Mouse (Mus musculus): ENCODE measurements around the gene Col19a1. TPM values are rescaled to one million over a fixed set of nuclear protein-coding genes. Genes with fewer than 3 reads are reported as not detected.

Col19a1 gene
- total and polyA plus RNA-seq, 2 experiments from 2014 or later = 2.4 to 2.5 TPM

DNA sequence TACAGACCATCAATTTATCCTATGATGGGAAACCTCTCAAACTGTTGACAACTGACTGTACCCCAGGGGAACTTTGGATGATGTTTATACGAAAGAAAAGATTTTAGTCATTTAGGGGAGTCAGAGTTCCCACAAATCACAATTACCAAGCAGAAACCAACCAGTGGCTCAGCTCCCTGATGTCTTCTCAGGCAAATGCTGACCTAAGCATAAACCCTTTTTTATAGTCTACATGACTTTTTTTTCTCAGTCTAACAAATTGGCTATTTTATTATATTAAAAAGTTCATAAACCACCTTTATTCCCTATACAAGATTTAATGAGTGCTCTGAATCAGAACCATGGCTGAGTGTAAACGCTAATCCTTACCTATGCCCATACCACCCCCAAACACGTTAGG is 213.6 kb downstream of the Col19a1 start:
- Histone ChIP-seq H3K9me3 (ENCODE audit: low read length) (no peaks in the 10 kb centered on the region), H3K36me3 (ENCODE audit: insufficient read depth, low read length) (no peaks in the 10 kb centered on the region), H3K27ac (ENCODE audit: low read depth, low read length) (no peak overlapping the region), H3K4me1 (ENCODE audit: insufficient read depth, low read length) (no peaks in the 10 kb centered on the region), H3K4me2 (ENCODE audit: low read depth, low read length, poor library complexity, severe bottlenecking) (no peak overlapping the region), H3K27me3 (ENCODE audit: insufficient read depth, low read length) (no peaks in the 10 kb centered on the region), H3K9ac (replicated peaks; ENCODE audit: low read length, poor library complexity, severe bottlenecking) (no peak overlapping the region), H3K4me3 (ENCODE audit: low read depth, low read length) (no peak overlapping the region)
- TF ChIP-seq CTCF (IDR thresholded peaks at IDR 0.05) = no peak
- ATAC-seq (ENCODE audit: low FRiP score) (no peak), DNase-seq (ENCODE audit: low spot score) (no peak)
- WGBS = 82% methylated on average over 3 of the region's 3 CpGs

DNA sequence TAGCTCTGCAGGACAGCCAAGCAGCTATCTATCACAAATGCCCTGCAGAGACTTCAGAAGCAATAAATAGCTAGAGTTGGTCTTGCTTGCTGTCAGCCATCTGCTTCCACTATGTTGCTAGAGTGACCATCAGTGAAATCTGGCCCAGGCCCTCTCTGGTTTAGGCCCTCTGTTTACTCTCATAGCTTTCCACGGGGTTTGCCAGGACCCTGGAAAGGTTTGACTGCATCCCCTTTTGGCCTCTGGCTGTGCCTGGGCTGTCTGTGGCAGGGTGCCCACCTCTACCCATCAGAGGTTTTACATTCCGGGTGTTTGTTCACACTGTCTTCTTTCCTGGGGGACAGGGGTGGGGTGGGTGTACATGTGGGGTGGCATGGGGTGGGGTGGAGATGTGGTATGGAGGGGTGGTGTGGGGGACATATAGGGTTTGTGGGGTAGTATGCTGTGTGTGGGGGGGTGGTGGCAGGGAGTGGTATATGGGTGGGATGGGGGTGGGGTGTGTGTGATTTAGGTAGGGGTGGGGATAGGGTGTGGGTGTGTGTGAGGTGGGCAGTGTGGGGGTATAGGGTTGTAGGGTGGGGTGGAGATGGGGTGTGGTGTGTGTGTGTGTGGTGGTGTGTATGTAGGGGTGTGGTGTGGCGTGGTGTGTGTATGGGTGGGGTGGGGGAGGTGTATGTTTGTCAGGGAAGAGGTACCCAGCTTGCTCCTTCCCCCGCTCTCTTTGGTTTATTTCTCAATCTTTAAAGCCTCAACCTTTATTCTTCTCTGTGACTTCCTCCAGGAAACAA is 214.6 kb downstream of the Col19a1 start:
- H3K27ac ChIP-seq (ENCODE audit: low read depth, low read length) = no peak overlapping the region
- 89% methylated on average over 4 of the region's 4 CpGs for WGBS
- peak; percentile 16; the same call in 1 of the 2 replicates for ATAC-seq (ENCODE audit: low FRiP score)
- H3K27me3 ChIP-seq (ENCODE audit: insufficient read depth, low read length) = no peaks in the 10 kb centered on the region
- H3K9me3 ChIP-seq (ENCODE audit: low read length) = no peaks in the 10 kb centered on the region
- no peaks in the 10 kb centered on the region for H3K36me3 ChIP-seq (ENCODE audit: insufficient read depth, low read length)
- no peaks in the 10 kb centered on the region for H3K4me1 ChIP-seq (ENCODE audit: insufficient read depth, low read length)
- H3K4me3 ChIP-seq (ENCODE audit: low read depth, low read length) = no peak overlapping the region
- no peak for TF ChIP-seq CTCF (IDR thresholded peaks at IDR 0.05)
- no peak overlapping the region for H3K9ac ChIP-seq (replicated peaks; ENCODE audit: low read length, poor library complexity, severe bottlenecking)
- no peak overlapping the region for H3K4me2 ChIP-seq (ENCODE audit: low read depth, low read length, poor library complexity, severe bottlenecking)
- no peak for DNase-seq (ENCODE audit: low spot score)

DNA sequence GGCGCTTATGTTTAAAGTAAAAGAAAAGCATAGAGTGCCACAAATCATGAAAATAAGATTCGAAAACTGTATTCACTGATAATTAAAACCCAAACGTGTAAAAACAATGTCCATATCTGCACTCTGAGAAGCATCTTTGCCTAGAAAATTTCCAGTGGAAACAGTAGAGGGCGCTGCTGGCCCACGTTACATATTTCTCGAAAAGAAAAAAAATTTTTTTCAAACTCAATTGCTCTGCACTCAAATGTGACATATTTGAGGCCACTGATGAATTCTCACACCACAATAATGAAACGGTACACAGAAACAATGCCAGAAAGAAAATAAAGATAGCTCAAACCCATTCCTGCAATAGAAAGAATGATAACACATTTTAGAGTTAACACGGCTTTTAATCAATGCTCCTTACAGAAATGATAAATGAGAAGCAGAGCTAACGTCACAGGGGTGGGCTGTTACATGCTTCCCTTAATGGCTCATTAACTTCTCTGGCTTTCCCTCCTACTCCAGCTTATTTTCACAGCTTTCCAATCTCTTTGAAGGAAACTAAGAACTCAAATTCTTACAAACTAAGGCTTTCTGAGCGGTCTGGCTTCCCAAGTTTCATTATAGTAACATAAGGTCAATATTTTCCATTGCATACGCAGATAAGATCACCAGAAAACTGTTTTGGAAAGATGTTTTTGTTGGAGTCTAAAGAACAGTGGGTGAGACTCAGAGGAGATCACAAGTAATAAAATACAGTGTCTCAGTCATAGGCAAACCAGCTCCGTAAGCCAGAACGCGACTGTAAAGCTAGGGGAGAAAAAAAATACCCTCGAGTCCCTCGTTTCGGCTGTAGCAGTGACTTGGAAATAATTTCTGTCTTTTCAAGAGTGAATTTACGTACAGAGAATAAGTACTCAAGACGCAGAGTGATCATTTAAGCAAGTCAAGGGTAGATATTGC is 219.4 kb downstream of the Col19a1 start:
- no peaks in the 10 kb centered on the region for H3K4me1 ChIP-seq (ENCODE audit: insufficient read depth, low read length)
- H3K4me3 ChIP-seq (ENCODE audit: low read depth, low read length) = no peak overlapping the region
- H3K27me3 ChIP-seq (ENCODE audit: insufficient read depth, low read length) = no peaks in the 10 kb centered on the region
- DNase-seq (ENCODE audit: low spot score) (peak; percentile 60), ATAC-seq (ENCODE audit: low FRiP score) (no peak)
- peak; percentile 83 for TF ChIP-seq CTCF (IDR thresholded peaks at IDR 0.05)
- 51% methylated on average over 19 of the region's 19 CpGs for WGBS
- H3K9ac ChIP-seq (replicated peaks; ENCODE audit: low read length, poor library complexity, severe bottlenecking) = no peak overlapping the region
- no peak overlapping the region for H3K27ac ChIP-seq (ENCODE audit: low read depth, low read length)
- H3K36me3 ChIP-seq (ENCODE audit: insufficient read depth, low read length) = no peaks in the 10 kb centered on the region
- no peaks in the 10 kb centered on the region for H3K9me3 ChIP-seq (ENCODE audit: low read length)
- H3K4me2 ChIP-seq (ENCODE audit: low read depth, low read length, poor library complexity, severe bottlenecking) = peak overlapping the region; percentile 18; the same call in 1 of the 2 replicates

DNA sequence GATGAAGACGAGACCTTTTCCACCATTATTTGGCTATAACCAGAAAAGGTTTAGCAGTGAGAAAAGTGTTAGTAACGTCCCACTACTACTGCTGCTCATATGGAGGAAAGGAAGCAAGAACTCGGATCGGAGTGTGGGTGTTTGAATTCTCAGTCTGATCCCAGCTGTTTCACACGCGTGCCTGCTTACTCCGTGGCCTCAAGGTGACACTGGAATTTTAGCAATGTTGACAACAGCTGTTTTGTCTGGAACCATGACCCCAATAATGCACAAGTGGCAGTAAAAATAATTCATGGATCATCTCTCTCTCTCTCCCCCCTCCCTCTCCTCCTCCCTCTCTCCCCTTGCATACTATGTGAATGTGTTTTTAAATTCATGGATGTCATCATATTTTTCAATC is 222.5 kb downstream of the Col19a1 start:
- no peak overlapping the region for H3K9ac ChIP-seq (replicated peaks; ENCODE audit: low read length, poor library complexity, severe bottlenecking)
- H3K36me3 ChIP-seq (ENCODE audit: insufficient read depth, low read length) = no peaks in the 10 kb centered on the region
- no peaks in the 10 kb centered on the region for H3K27me3 ChIP-seq (ENCODE audit: insufficient read depth, low read length)
- H3K4me1 ChIP-seq (ENCODE audit: insufficient read depth, low read length) = no peaks in the 10 kb centered on the region
- no peak overlapping the region for H3K27ac ChIP-seq (ENCODE audit: low read depth, low read length)
- no peak overlapping the region for H3K4me3 ChIP-seq (ENCODE audit: low read depth, low read length)
- no peaks in the 10 kb centered on the region for H3K9me3 ChIP-seq (ENCODE audit: low read length)
- DNase-seq (ENCODE audit: low spot score) (no peak), ATAC-seq (ENCODE audit: low FRiP score) (no peak)
- no peak for TF ChIP-seq CTCF (IDR thresholded peaks at IDR 0.05)
- WGBS = 86% methylated on average over 7 of the region's 7 CpGs
- no peak overlapping the region for H3K4me2 ChIP-seq (ENCODE audit: low read depth, low read length, poor library complexity, severe bottlenecking)

DNA sequence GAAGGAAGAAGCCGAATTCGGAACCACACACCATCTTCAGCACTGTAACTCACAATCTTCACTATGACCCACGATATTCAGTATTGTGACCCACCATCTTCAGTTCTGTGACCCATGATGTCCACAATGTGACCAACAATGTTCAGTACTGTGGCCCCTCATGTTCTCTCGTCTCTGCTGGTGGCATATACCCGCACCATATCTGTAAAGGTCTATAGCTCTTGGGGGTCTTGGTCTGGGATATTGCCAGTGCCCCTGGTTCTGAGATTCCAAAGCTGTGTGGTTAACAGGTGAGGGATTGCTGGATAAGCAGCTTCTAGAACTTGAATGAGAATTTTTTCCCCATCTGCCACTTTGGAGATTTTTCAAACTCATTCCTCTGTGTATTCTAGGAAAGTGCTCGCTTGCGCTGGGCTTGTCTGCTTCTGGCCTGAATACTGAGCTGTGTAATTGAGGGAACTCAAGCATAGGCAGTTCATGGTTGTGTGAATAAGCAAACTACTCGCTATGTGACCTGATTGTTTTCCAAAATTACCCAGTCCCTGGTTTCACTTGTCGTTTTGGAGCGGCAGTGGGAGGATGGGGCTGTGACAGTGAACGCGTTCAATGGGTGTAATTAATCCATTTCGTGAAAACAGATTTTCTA is 225.2 kb downstream of the Col19a1 start:
- TF ChIP-seq CTCF (IDR thresholded peaks at IDR 0.05) = no peak
- ATAC-seq (ENCODE audit: low FRiP score) = no peak
- 86% methylated on average over 13 of the region's 13 CpGs for WGBS

More for the DNA sequence above, 225.2 kb downstream of the Col19a1 start:
- Histone ChIP-seq H3K9ac (replicated peaks; ENCODE audit: low read length, poor library complexity, severe bottlenecking) (no peak overlapping the region), H3K4me1 (ENCODE audit: insufficient read depth, low read length) (no peaks in the 10 kb centered on the region), H3K4me3 (ENCODE audit: low read depth, low read length) (no peak overlapping the region), H3K9me3 (ENCODE audit: low read length) (no peaks in the 10 kb centered on the region), H3K27ac (ENCODE audit: low read depth, low read length) (no peak overlapping the region), H3K36me3 (ENCODE audit: insufficient read depth, low read length) (no peaks in the 10 kb centered on the region), H3K27me3 (ENCODE audit: insufficient read depth, low read length) (no peaks in the 10 kb centered on the region), H3K4me2 (ENCODE audit: low read depth, low read length, poor library complexity, severe bottlenecking) (no peak overlapping the region)
- peak; percentile 79 for DNase-seq (ENCODE audit: low spot score)

All from midbrain, postnatal 0 days (tissue).